Mouse (Mus musculus) heart, postnatal 0 days (tissue): ENCODE measurements around the gene Tbc1d23. TPM values are rescaled to one million over a fixed set of nuclear protein-coding genes. Genes with fewer than 3 reads are reported as not detected.

ENCODE experiments used
- ATAC-seq: fragments of 200-750 bp; cut with Nextera tagmentation; 2 replicates; pipeline ENCODE4 v1.8.0; 2017; ENCODE audit warnings: low read depth, moderate number of reproducible peaks, moderate library complexity; ENCODE audit not compliant: insufficient read depth
- DNase-seq: peaks from one replicate; pipeline ENCODE4 v3.0.0-alpha.2; 2016; ENCODE audit warnings: low spot score
- H3K27ac ChIP-seq: fragments of 300-500 bp; sonication (generic); 2 replicates; pipeline ENCODE4 v1.5.1; 2014; ENCODE audit warnings: low read depth, mild to moderate bottlenecking
- H3K27me3 ChIP-seq: fragments of 300-500 bp; sonication (generic); 2 replicates; pipeline ENCODE4 v1.6.1; 2014; ENCODE audit warnings: low read length, mixed read lengths; ENCODE audit not compliant: control insufficient read depth, insufficient read depth
- H3K36me3 ChIP-seq: fragments of 300-500 bp; sonication (generic); replicated peaks from 2 replicates; pipeline ENCODE4 v1.6.1; 2014; ENCODE audit warnings: low read length, mixed read lengths; ENCODE audit not compliant: control insufficient read depth, insufficient read depth
- H3K4me1 ChIP-seq: fragments of 300-500 bp; sonication (generic); 2 replicates; pipeline ENCODE4 v1.6.1; 2014; ENCODE audit warnings: antibody characterized with exemption; ENCODE audit not compliant: control insufficient read depth, insufficient read depth
- H3K4me2 ChIP-seq: fragments of 300-500 bp; sonication (generic); 2 replicates; pipeline ENCODE4 v1.6.1; 2014; ENCODE audit warnings: low read depth, mild to moderate bottlenecking, low read length, moderate library complexity
- H3K4me3 ChIP-seq: fragments of 300-500 bp; sonication (generic); 2 replicates; pipeline ENCODE4 v1.5.1; 2014; ENCODE audit warnings: low read depth, low read length
- H3K9ac ChIP-seq: fragments of 300-500 bp; sonication (generic); replicated peaks from 2 replicates; pipeline ENCODE4 v1.6.1; 2014; ENCODE audit warnings: low read depth, low read length, mixed read lengths
- H3K9me3 ChIP-seq: fragments of 300-500 bp; sonication (generic); replicated peaks from 2 replicates; pipeline ENCODE4 v1.6.1; 2016; ENCODE audit warnings: low read length; ENCODE audit not compliant: control insufficient read depth
- CTCF ChIP-seq: IDR thresholded peaks from 2 replicates; pipeline ENCODE4 v1.5.1; 2016; ENCODE audit warnings: antibody characterized with exemption, control low read depth, low read depth
- EP300 ChIP-seq: IDR thresholded peaks from 2 replicates; pipeline ENCODE4 v1.6.1; 2016; ENCODE audit warnings: antibody characterized with exemption, low read depth
- WGBS: fragments of 180-500 bp; shearing (Covaris S2); extraction: QIAGEN DNeasy Blood & Tissue Kit; methylation state at CpG from one replicate; pipeline ENCODE4 v1.1.7; 2014; 5-methylcytosine and 5-hydroxymethylcytosine counted together
- polyA plus RNA-seq: library from polyadenylated mRNA; unstranded; fragments of >200 nt; fragmentation: Nextera tagmentation; extraction: Ambion mirVana; gene quantifications from 2 replicates; pipeline ENCODE4 v1.2.1, GENCODE M21; 2015
- total RNA-seq: library from RNA; depleted of rRNA; stranded (reverse); fragments of >200 nt; gene quantifications from 2 replicates; pipeline ENCODE4 v1.2.3, GENCODE M21; 2014; ENCODE audit warnings: low replicate concordance

The Tbc1d23 gene
- total and polyA plus RNA-seq, 2 experiments from 2014 or later, result 13.4 to 19.3 TPM

DNA sequence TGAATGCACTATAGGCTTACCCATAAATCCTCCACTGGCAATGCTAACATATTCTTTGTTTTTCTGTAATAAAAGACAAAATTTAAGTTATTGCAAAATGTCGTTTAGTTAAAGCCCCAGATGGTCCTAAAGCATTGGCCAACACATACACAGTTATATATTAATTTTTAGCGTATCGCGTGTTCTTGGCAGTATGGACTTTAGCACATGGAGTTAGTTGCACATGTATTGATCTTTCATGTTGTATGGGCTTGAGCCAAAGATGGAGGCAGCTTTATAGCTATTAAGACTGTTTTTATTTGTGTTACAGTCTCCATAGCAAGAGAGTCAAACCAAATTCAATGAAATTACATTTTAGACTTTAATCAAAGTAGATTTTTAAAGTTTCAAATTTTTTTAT lies 44.7 kb downstream of the Tbc1d23 start:
- ATAC-seq (no peak), DNase-seq (no peak)
- Histone ChIP-seq H3K9me3 (no peaks in the 10 kb centered on the region), H3K27ac (no peak overlapping the region), H3K36me3 (peaks cover 60% of the 10 kb centered on the region), H3K4me2 (no peak overlapping the region), H3K4me1 (no peaks in the 10 kb centered on the region), H3K27me3 (no peaks in the 10 kb centered on the region), H3K4me3 (no peak overlapping the region), H3K9ac (no peak overlapping the region)
- 96% methylated on average over 4 of the region's 4 CpGs for WGBS
- TF ChIP-seq CTCF (no peak), EP300 (no peak)

DNA sequence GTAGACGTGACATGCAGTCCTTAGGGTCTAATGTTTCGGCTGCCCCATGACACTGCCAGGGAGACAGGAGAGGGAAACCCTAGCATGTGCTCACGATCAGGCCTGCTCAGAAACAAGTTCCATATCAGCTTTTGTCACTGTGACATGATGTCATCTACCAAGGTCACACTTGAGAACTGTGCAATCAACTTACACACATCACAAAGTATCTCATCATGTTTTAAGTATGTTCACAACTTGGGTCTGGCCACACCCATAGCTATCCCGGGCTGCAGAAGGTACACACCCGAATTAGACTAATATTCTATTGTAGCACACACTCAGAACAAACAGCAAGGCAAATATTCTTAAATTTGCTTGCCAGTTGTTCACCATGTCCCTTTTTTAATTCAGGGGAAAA lies 49.3 kb downstream of the Tbc1d23 start:
- TF ChIP-seq CTCF, result no peak
- no peak for TF ChIP-seq EP300
- Histone ChIP-seq H3K4me1 (no peaks in the 10 kb centered on the region), H3K9ac (no peak overlapping the region), H3K36me3 (peaks cover 58% of the 10 kb centered on the region), H3K27me3 (no peaks in the 10 kb centered on the region), H3K4me3 (no peak overlapping the region), H3K4me2 (no peak overlapping the region), H3K9me3 (no peaks in the 10 kb centered on the region), H3K27ac (no peak overlapping the region)
- WGBS, result 68% methylated on average over 5 of the region's 5 CpGs
- DNase-seq, result no peak
- ATAC-seq, result no peak

GRCm38 (mm10) chr16:57181180-57181579 lies 50.1 kb downstream of the Tbc1d23 start:
- Histone ChIP-seq H3K27me3 (no peaks in the 10 kb centered on the region), H3K36me3 (peaks cover 62% of the 10 kb centered on the region), H3K27ac (no peak overlapping the region), H3K4me3 (no peak overlapping the region), H3K4me1 (no peaks in the 10 kb centered on the region), H3K4me2 (no peak overlapping the region), H3K9me3 (no peaks in the 10 kb centered on the region), H3K9ac (no peak overlapping the region)
- 78% methylated on average over 11 of the region's 11 CpGs for WGBS
- no peak for ATAC-seq
- TF ChIP-seq EP300 (no peak), CTCF (no peak)
- DNase-seq, result no peak

DNA sequence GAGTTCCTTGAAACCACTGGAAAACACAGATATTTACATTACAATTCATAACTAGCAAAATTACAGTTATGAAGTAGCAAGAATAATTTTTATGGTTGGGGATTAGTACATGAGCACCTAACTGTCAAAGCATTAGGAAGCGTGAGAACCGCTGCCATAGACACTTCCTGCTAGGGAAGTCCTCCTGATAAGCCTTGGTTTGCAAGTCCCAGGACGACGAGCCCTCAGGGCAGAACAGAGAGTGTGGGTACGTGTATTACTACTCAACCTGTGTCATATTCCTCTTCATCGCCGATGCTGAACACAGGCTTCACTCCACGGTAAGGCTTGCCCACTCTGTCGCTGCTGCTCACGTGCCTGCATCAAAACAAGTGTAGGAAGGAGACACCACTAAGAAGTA lies 53.6 kb downstream of the Tbc1d23 start:
- Histone ChIP-seq H3K4me1 (no peaks in the 10 kb centered on the region), H3K9ac (no peak overlapping the region), H3K9me3 (no peaks in the 10 kb centered on the region), H3K27me3 (no peaks in the 10 kb centered on the region), H3K27ac (no peak overlapping the region), H3K36me3 (peaks cover 47% of the 10 kb centered on the region), H3K4me2 (no peak overlapping the region), H3K4me3 (no peak overlapping the region)
- TF ChIP-seq EP300 (no peak), CTCF (no peak)
- DNase-seq (no peak), ATAC-seq (no peak)
- WGBS, result 74% methylated on average over 10 of the region's 10 CpGs

GRCm38 (mm10) chr16:57177254-57177653 lies 54.0 kb downstream of the Tbc1d23 start:
- Histone ChIP-seq H3K36me3 (peaks cover 47% of the 10 kb centered on the region), H3K9ac (no peak overlapping the region), H3K4me3 (no peak overlapping the region), H3K4me2 (no peak overlapping the region), H3K9me3 (no peaks in the 10 kb centered on the region), H3K4me1 (no peaks in the 10 kb centered on the region), H3K27ac (no peak overlapping the region), H3K27me3 (no peaks in the 10 kb centered on the region)
- TF ChIP-seq CTCF (peak; percentile 61), EP300 (no peak)
- no peak for ATAC-seq
- WGBS, result 61% methylated on average over 2 of the region's 2 CpGs
- peak; percentile 67 for DNase-seq

- H3K27ac ChIP-seq, result no peak overlapping the region
- no peak overlapping the region for H3K4me3 ChIP-seq
- TF ChIP-seq EP300 (no peak), CTCF (no peak)
- H3K36me3 ChIP-seq, result peaks cover 42% of the 10 kb centered on the region
- no peaks in the 10 kb centered on the region for H3K4me1 ChIP-seq
- no peak for ATAC-seq
- 85% methylated on average over 7 of the region's 7 CpGs for WGBS
- H3K4me2 ChIP-seq, result no peak overlapping the region
- no peak overlapping the region for H3K9ac ChIP-seq
- no peak for DNase-seq
- no peaks in the 10 kb centered on the region for H3K9me3 ChIP-seq
- no peaks in the 10 kb centered on the region for H3K27me3 ChIP-seq
These were observed 55.0 kb downstream of the Tbc1d23 start for GRCm38 (mm10) chr16:57176276-57176675.
